Mouse (Mus musculus) stomach, postnatal 0 days (tissue): ENCODE data around the gene Gpr183.

ENCODE experiments used
- CTCF ChIP-seq: IDR thresholded peaks from 2 replicates; pipeline ENCODE4 v1.5.1; 2016; ENCODE audit warnings: antibody characterized with exemption, low read depth, mild to moderate bottlenecking, moderate library complexity
- EP300 ChIP-seq: optimal IDR thresholded peaks from 2 replicates; pipeline ENCODE3; 2016; ENCODE audit warnings: antibody characterized with exemption

DNA sequence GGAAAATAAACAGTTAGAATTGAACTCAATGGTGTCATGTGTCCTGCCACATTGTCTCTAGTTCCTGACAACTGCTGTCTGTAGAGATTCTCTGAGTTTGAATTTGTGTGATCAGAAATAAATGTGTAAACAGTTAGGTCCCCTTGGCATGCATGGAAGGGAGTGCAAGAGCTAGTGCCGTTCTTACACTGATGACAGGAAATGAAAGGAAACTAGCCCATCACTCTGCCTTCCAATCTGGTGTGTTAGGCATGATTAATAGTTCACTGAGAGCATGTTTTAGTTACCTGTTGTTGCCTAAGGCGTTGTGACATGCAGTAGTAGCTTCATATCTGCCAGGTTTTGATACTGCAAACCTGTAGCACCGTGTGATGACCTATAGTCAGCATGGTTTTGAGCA is 17.0 kb downstream of the Gpr183 start:
- no peak for TF ChIP-seq CTCF
- no peak for TF ChIP-seq EP300
